Mouse (Mus musculus): ENCODE measurements around the gene Son. TPM values are rescaled to one million over a fixed set of nuclear protein-coding genes. Genes with fewer than 3 reads are reported as not detected.

Gene Son
- polyA plus RNA-seq, 1 experiment from 2014 or later: 118 TPM

- Histone ChIP-seq H3K4me2 (ENCODE audit: low read depth, low read length) (peak within 1 kb of the TSS; percentile 93), H3K4me1 (replicated peaks; ENCODE audit: control insufficient read depth, insufficient read depth, low read length) (peaks cover 16% of the 10 kb centered on the region), H3K9ac (ENCODE audit: low read length) (peak within 1 kb of the TSS; percentile 89), H3K9me3 (ENCODE audit: control insufficient read depth, low read length) (no peaks in the 10 kb centered on the region), H3K27me3 (ENCODE audit: control insufficient read depth, insufficient read depth, low read depth, low read length) (no peaks in the 10 kb centered on the region), H3K4me3 (ENCODE audit: low read length) (peak within 1 kb of the TSS; percentile 91), H3K27ac (ENCODE audit: low read length) (peak within 1 kb of the TSS; percentile 65), H3K36me3 (ENCODE audit: control insufficient read depth, insufficient read depth, low read length) (peaks cover 8% of the 10 kb centered on the region; the same call in 1 of the 2 replicates)
- WGBS: under 1% methylated on average over 56 of the region's 71 CpGs
- ATAC-seq (ENCODE audit: low read depth): peak; percentile 100
Measured at GRCm38 (mm10) chr16:91688619-91689334, 41.5 kb downstream of the Son start, which contains the start of gene Donson. TSS of gene Donson (minus strand) at chr16:91688770.

GRCm38 (mm10) chr16:91689791-91690190 lies 42.5 kb downstream of the Son start:
- no peak overlapping the region for H3K4me3 ChIP-seq (ENCODE audit: low read length)
- no peak overlapping the region for H3K9ac ChIP-seq (ENCODE audit: low read length)
- no peaks in the 10 kb centered on the region for H3K9me3 ChIP-seq (ENCODE audit: control insufficient read depth, low read length)
- H3K4me2 ChIP-seq (ENCODE audit: low read depth, low read length): 0 out of 2 replicates have a peak overlapping the region, but pooled peaks have one; percentile 4
- ATAC-seq (ENCODE audit: low read depth): no peak
- peaks cover 16% of the 10 kb centered on the region for H3K4me1 ChIP-seq (replicated peaks; ENCODE audit: control insufficient read depth, insufficient read depth, low read length)
- no peak overlapping the region for H3K27ac ChIP-seq (ENCODE audit: low read length)
- WGBS: 35% methylated on average over 7 of the region's 7 CpGs
- H3K36me3 ChIP-seq (ENCODE audit: control insufficient read depth, insufficient read depth, low read length): peaks cover 8% of the 10 kb centered on the region; the same call in 1 of the 2 replicates
- H3K27me3 ChIP-seq (ENCODE audit: control insufficient read depth, insufficient read depth, low read depth, low read length): no peaks in the 10 kb centered on the region

- ATAC-seq (ENCODE audit: low read depth): peak; percentile 94
- Histone ChIP-seq H3K4me1 (replicated peaks; ENCODE audit: control insufficient read depth, insufficient read depth, low read length) (peaks cover 3% of the 10 kb centered on the region), H3K9ac (ENCODE audit: low read length) (no peak overlapping the region), H3K27ac (ENCODE audit: low read length) (no peak overlapping the region), H3K27me3 (ENCODE audit: control insufficient read depth, insufficient read depth, low read depth, low read length) (no peaks in the 10 kb centered on the region), H3K4me3 (ENCODE audit: low read length) (no peak overlapping the region), H3K4me2 (ENCODE audit: low read depth, low read length) (no peak overlapping the region), H3K9me3 (ENCODE audit: control insufficient read depth, low read length) (no peaks in the 10 kb centered on the region), H3K36me3 (ENCODE audit: control insufficient read depth, insufficient read depth, low read length) (peaks cover 15% of the 10 kb centered on the region)
- 22% methylated on average over 14 of the region's 14 CpGs for WGBS
Measured at GRCm38 (mm10) chr16:91694455-91695084, 47.3 kb downstream of the Son start.

- 0 out of 2 replicates have a peak, but pooled peaks have one; percentile 53 for ATAC-seq (ENCODE audit: low read depth)
- Histone ChIP-seq H3K36me3 (ENCODE audit: control insufficient read depth, insufficient read depth, low read length) (peaks cover 15% of the 10 kb centered on the region), H3K9me3 (ENCODE audit: control insufficient read depth, low read length) (no peaks in the 10 kb centered on the region), H3K27ac (ENCODE audit: low read length) (no peak overlapping the region), H3K4me1 (replicated peaks; ENCODE audit: control insufficient read depth, insufficient read depth, low read length) (no peaks in the 10 kb centered on the region), H3K4me2 (ENCODE audit: low read depth, low read length) (no peak overlapping the region), H3K27me3 (ENCODE audit: control insufficient read depth, insufficient read depth, low read depth, low read length) (no peaks in the 10 kb centered on the region), H3K4me3 (ENCODE audit: low read length) (no peak overlapping the region), H3K9ac (ENCODE audit: low read length) (no peak overlapping the region)
- WGBS: 49% methylated on average over 8 of the region's 8 CpGs
Measured at GRCm38 (mm10) chr16:91695108-91695755, 47.9 kb downstream of the Son start.

GRCm38 (mm10) chr16:91698995-91699394 lies 51.7 kb downstream of the Son start:
- 92% methylated on average over 1 of the region's 1 CpGs for WGBS
- peaks cover 28% of the 10 kb centered on the region for H3K36me3 ChIP-seq (ENCODE audit: control insufficient read depth, insufficient read depth, low read length)
- no peaks in the 10 kb centered on the region for H3K9me3 ChIP-seq (ENCODE audit: control insufficient read depth, low read length)
- H3K4me1 ChIP-seq (replicated peaks; ENCODE audit: control insufficient read depth, insufficient read depth, low read length): no peaks in the 10 kb centered on the region
- no peak overlapping the region for H3K4me3 ChIP-seq (ENCODE audit: low read length)
- no peak for ATAC-seq (ENCODE audit: low read depth)
- H3K4me2 ChIP-seq (ENCODE audit: low read depth, low read length): no peak overlapping the region
- no peaks in the 10 kb centered on the region for H3K27me3 ChIP-seq (ENCODE audit: control insufficient read depth, insufficient read depth, low read depth, low read length)
- no peak overlapping the region for H3K27ac ChIP-seq (ENCODE audit: low read length)
- no peak overlapping the region for H3K9ac ChIP-seq (ENCODE audit: low read length)

DNA sequence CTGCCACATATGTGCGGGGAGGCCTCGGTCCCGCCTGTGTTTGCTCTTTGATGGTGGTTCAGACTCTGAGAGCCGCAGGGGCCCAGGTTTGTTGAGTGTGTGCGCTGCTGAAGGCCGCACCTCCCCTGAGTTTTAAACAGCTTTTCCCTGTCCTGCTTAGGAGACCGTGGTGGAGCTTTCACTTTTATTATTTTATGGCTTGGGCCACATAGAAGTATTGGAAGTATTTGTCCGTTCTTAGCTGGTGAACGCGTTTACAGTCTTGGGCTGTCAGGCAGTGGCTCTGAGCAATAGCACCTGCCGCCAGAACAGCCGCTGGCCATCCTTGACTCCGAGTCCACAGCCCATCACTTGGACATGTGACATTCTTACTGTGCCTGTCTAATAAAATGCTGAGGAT lies 54.6 kb downstream of the Son start:
- H3K9me3 ChIP-seq (ENCODE audit: control insufficient read depth, low read length): no peaks in the 10 kb centered on the region
- H3K27ac ChIP-seq (ENCODE audit: low read length): peak overlapping the region; percentile 1; the same call in 1 of the 2 replicates
- H3K36me3 ChIP-seq (ENCODE audit: control insufficient read depth, insufficient read depth, low read length): peaks cover 30% of the 10 kb centered on the region
- no peak overlapping the region for H3K4me2 ChIP-seq (ENCODE audit: low read depth, low read length)
- WGBS: 50% methylated on average over 13 of the region's 13 CpGs
- no peak overlapping the region for H3K9ac ChIP-seq (ENCODE audit: low read length)
- H3K4me1 ChIP-seq (replicated peaks; ENCODE audit: control insufficient read depth, insufficient read depth, low read length): no peaks in the 10 kb centered on the region
- peak; percentile 86 for ATAC-seq (ENCODE audit: low read depth)
- H3K4me3 ChIP-seq (ENCODE audit: low read length): no peak overlapping the region
- H3K27me3 ChIP-seq (ENCODE audit: control insufficient read depth, insufficient read depth, low read depth, low read length): no peaks in the 10 kb centered on the region

- Histone ChIP-seq H3K9me3 (ENCODE audit: control insufficient read depth, low read length) (no peaks in the 10 kb centered on the region), H3K36me3 (ENCODE audit: control insufficient read depth, insufficient read depth, low read length) (peaks cover 31% of the 10 kb centered on the region), H3K9ac (ENCODE audit: low read length) (no peak overlapping the region), H3K27me3 (ENCODE audit: control insufficient read depth, insufficient read depth, low read depth, low read length) (no peaks in the 10 kb centered on the region), H3K4me1 (replicated peaks; ENCODE audit: control insufficient read depth, insufficient read depth, low read length) (no peaks in the 10 kb centered on the region), H3K27ac (ENCODE audit: low read length) (no peak overlapping the region), H3K4me2 (ENCODE audit: low read depth, low read length) (no peak overlapping the region), H3K4me3 (ENCODE audit: low read length) (no peak overlapping the region)
- no peak for ATAC-seq (ENCODE audit: low read depth)
- 68% methylated on average over 3 of the region's 3 CpGs for WGBS
Measured at GRCm38 (mm10) chr16:91702771-91703188, 55.5 kb downstream of the Son start.

GRCm38 (mm10) chr16:91704603-91705340 lies 57.5 kb downstream of the Son start:
- Histone ChIP-seq H3K27ac (ENCODE audit: low read length) (no peak overlapping the region), H3K4me2 (ENCODE audit: low read depth, low read length) (no peak overlapping the region), H3K4me3 (ENCODE audit: low read length) (no peak overlapping the region), H3K9ac (ENCODE audit: low read length) (no peak overlapping the region), H3K36me3 (ENCODE audit: control insufficient read depth, insufficient read depth, low read length) (peaks cover 30% of the 10 kb centered on the region; the same call in 1 of the 2 replicates), H3K9me3 (ENCODE audit: control insufficient read depth, low read length) (no peaks in the 10 kb centered on the region), H3K4me1 (replicated peaks; ENCODE audit: control insufficient read depth, insufficient read depth, low read length) (no peaks in the 10 kb centered on the region), H3K27me3 (ENCODE audit: control insufficient read depth, insufficient read depth, low read depth, low read length) (no peaks in the 10 kb centered on the region)
- 76% methylated on average over 14 of the region's 14 CpGs for WGBS
- ATAC-seq (ENCODE audit: low read depth): no peak

All from lung, embryonic 16.5 days (tissue).